Mouse (Mus musculus) natural killer cell, adult 2 months (primary cell): ENCODE measurements around the gene Heca.
"Not testable (repeated sequence)": the region's sequence is repeated elsewhere in the genome, so short reads cannot be mapped to it uniquely, and the experiment has no call there.

Source experiments
- DNase-seq, 2 experiments: peaks; one replicate each; pipeline ENCODE4 v3.0.0; 2022; ENCODE audit warnings: low spot score in 2 of 2

Gene Heca

DNA sequence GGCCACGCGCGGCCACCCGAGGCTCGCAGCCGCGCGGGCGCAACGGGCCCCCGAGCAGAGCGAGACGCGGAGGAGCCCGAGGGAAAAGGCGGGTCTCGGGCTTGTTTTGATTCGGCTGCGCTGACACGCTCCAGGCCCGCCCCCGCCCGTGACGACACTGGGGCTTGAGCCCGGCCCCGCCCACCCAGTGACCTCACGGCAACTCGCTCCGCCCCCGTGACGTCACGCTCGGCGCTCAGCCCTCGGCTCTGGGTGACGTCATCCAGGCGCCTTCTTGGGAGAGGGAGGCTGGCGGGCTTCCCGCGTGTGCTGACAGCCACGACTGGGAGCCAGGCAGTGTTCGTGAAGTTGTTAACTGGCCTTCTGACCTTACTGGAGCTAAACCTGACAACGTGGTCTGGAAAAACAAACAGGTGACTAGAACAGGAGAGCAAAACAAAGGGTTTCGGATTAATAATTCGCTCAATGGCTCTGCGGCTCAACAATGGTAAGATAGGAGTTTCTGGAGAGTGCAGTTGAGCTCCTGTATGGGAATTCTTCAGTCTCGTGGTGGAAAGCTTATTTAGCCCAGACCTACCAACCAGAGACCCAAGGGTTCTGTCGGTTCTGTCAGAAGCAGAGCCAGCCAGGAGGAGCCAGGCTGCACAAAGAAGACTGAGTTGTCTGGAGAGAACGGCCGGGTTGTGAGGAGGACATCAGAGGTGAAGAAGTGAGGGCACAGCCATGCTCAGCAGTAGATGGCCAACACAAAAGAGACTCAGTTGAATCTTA lies at the start of gene Heca:
Gene Heca, minus strand, starts transcription at position 108 of the 771 bp plus-strand sequence.
- DNase-seq = peak; percentile 85 to 89

DNA sequence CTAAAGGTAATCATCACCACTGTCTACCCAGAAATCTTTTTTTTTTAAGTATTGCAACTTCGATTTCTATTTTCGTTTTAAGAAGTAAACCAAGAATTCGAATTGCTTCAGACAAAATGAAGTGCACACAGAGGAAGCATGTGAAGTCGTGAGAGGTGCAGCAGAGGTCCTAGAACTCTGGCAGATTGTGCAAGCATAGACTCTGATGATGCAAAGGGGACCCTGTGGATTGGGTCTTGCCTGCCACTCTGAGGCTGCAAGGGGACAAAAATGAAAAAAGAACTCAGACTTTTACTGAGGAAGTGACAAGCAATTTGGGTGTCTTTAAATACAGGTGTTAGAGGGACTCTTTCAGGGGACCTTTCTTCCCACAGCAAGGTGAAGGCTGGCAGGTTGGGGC lies 42.7 kb upstream of the Heca start:
- no peak for DNase-seq

DNA sequence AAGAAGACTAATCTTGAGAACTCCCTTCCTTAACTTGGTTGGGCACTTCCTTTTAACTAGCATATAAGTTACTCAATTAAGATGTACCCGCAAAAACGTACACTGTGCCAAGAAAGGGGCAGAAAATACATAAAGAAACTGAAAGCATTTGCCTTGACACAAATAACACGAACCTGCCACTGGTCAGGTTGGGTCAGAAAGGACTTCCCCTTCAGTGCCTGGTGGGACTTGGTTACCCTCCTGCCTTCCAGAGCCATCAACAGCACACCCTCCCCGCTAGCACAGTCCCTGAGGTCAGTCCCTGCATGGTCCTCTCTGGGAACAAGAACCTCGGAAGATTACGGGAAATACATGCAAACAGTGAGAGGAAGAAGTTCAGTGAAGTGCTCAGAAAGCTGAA lies 41.3 kb upstream of the Heca start:
- peak; percentile 38 to 62 for DNase-seq

DNA sequence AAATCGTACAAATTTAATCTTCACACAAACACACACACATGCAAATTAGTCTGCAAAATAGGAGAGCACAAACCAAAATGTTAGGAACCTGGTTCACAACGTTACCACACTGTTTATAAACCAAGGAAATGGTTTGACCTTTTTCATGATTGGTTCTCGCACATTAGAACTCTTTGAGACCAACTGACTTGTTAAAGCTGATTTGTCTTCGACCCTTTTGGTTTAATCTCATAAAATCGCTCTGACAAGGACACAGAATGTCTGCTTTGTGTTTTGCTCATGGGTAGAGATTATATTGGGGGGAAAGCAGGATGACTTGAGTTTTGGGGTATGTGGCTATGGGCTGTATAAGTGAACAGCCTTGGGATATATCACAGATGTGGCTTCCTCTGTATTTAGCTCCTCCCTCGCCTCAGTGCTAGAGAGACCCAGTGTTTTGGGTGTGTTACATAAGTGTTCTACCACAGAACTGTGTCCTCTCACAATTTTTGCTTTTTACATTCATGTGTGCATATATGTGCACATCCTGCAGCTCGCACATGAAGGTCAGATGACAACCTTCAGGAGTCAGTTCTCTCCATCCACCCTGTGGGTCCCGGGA lies 40.1 kb upstream of the Heca start:
- peak; percentile 31 to 53 for DNase-seq

DNA sequence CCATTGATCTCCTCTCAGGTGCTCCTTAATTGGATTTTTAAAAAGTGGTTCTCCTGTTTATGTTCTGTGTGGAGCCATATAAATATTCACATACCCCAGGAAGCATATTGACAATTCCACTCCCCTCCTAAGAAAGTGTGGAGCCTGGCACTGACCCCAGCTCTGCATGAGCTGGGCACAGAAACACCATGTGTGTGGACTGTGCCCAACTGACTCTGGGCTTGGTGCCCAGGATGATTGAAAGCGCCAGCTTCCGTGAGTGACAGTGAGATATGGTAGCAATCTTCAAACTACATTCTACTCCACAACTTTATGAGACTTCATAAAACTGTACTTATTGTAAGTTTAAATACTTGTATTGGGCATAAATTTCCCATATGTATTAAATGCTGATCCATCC lies 35.4 kb upstream of the Heca start:
- DNase-seq = no peak

DNA sequence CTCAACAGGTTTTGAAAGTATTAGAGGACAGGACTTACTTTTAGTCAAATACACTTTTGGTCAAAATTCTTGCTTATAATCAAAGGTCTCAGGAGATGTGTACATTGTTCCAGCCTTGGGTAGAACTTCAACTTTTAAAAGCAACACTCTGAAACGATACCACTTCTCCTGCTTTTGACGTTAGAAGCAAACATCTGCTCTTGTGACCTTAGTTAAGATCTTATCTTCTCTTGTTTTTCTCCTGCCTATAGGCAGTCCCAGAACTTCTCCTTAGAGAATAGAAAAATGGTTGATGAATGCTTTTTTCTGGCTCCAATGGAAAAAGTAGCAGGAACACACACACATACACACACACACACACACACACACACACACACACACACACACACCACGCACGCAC lies 18.2 kb upstream of the Heca start:
- no peak for DNase-seq

DNA sequence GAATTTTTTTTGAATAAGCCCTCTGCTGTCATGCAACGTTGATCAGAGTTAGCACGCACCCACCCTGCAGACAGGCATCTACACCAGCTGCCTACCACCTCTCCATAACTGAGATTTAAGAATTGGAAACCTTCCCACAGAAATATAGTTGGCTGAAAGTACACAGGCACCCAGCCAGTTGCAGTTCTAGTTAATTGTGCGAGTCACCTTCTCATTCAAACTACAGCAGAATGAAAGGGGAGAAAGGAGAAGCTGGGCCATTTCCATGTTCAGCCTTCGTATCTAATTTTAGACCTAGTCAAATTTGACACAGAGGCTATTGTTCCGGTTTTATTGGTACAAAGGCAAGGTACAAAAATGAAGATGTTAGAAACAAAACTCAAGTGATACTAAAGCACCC lies 2.9 kb upstream of the Heca start:
- DNase-seq = peak in 1 of 2 experiments; percentile 16

DNA sequence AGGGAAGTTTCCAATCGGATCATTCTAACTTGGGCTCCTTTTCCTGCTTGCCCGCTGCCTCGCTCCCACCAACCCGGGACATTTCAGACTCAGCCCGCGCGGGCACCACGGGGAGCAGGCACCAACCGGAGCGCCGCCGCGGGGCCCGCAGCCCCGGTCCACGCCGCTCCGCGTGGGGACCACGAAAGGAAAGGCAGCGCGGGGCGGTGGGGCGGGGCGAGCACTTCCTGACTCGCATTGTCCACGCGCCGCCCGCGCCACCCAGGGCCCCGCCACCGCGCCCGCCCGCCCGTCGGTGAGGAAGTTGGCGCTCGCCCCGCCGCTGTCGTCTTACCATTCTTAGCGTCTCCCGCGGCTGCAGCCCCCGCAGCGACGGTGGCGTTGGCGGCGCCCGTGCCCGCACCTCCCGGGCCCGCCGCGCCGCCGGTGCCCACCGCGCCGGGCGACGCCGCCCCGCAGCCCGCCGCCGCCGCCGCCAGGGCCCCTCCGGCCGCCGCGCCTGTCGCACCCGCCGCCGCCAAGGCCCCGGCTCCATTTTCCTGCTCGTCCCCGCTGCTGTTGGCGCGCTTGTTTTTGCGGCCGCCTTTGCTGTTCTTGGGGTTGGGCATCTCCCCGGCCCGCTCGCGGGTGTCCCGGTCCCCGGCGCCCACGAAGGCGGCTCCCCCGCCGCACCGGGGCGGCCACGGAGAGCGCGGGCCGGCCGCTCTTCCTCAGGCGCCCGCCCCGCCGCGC lies 526 bp downstream of the Heca start:
- DNase-seq = peak; percentile 61 to 74

DNA sequence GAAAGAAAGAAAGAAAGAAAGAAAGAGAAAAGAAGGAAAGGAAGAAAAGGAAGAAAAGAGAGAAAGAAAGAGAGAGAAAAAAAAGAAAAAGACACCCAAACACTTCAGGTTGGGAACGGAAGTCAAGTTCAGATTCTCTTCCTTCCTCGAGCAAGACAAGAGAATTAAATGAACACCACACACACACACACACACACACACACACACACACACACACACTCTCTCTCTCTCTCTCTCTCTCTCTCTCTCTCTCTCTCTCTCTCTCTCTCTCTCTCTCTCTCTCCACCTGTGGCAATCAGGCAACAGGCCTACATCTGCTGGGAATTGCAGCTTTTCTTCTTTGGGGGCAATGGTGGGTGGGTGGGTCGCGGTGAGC lies 1.1 kb downstream of the Heca start:
- DNase-seq = peak; percentile 10 to 22

DNA sequence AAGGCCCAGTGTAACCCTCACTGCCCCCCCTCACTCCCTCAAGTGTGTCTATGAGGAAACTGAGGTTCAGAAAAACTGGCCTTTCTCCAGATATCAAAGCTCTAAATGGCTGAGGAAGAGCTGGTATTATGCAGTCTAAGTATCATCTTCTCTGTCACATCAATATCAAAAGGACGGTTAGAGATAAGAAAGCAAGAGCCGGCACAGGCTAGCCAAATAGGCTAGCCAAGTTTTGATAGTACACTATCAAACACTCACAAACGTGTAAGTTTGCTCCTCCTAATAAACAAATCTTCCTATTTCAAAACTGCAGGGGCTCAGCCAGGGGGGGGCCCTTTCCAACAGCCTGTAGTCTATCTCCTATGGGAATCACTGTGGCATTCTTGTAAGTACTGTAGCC lies 1.8 kb downstream of the Heca start:
- no peak for DNase-seq

DNA sequence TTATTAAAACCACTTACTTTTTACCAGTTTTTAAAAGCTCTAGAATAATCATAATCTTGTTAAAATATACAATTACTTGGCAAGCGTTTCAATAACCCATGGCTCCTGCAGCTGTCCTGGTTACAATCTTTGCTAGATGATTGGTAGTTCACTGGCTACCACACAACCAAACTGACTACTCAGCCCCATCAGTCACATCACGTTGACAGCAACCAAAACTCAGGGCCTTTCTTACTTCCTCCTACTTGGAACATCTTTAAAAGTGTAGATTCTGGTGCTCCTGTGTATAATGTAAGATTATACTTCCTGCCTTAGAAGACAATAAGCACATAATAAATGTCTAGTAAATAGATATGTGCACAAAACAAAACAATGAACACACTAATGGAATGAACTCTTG lies 14.2 kb downstream of the Heca start:
- no peak for DNase-seq

DNA sequence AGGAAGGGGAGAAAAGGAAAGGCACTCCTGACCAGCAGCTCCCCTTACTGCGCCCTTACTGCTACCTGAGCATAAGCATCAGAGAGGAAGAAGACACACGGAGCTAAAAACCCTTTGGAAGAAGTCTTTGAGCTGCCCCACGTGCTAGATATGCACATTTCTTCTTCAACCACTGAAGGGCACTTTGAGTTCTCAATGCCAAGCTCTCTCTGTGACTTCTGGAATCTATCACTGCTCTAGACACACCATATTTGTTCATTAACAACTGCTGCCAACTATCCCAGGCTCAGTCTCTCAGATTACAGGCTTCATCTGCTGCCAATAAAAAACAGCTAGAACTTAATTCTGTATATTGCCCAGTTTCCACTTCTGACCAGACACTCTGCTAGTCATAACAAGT lies 15.7 kb downstream of the Heca start:
- no peak for DNase-seq

DNA sequence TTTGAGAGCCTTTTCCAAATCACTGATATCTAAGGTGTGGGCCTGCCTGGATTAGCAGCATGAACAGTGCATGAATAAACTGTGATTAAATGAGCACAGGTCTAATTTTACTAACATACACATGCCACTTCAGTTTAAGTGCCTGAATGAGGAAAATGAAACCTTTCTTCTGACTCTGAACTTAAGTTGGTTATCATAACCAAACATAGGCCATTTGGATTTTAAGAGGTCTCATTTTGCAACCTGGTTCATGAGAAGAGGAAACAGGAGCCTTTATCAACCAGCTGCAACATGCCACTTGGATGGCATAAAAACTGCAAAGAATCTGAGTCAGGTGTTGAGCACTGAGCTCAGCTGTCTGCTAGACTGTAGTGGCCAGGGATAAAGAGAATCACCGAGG lies 16.7 kb downstream of the Heca start:
- DNase-seq = no peak

DNA sequence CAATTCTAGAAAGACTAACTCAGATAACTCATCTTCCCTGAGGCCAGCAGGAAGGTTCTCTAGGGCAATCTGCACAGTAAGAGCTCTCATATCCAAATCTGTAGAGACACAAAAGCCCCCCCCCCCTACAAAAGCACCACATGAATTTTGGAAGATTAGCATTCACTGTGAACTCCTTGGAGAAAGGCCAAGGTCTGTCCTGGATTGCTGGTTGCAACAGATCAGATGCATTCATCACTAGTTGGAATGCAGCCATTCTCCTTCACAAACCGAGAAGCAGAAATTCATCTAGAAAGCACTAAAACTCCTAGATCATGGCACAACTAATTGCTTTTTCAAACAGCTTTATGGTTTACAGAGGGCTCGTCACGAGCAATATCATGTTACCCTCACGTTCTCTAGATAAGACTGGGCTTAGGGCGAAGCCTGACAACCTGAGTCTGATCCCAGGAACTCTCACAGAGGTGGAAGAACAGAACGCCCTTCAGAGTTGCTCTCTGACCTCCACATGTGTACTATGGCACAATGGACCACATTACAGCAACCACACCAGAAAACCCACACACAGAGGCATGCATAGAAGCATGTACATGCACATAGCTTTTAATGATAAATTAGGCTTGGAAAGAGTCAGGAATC lies 17.3 kb downstream of the Heca start:
- no peak for DNase-seq

DNA sequence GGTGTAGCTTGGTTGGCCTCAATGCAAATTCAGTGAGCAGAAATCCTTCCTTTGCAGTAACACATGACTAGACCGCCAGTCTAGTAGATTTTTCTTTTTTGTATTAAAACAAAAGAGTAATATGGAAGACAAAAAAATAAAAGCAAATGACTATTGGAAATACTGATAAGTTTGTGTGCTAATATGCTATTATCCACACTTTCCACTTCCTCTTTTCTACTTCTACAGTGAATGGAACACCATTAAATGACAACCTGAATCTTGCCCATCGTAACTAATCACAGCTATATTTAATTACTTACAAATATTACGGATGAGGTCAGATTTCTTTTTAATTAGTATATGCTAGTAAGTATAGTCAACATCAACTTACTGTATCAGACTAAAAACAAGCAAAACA lies 22.7 kb downstream of the Heca start:
- no peak for DNase-seq

DNA sequence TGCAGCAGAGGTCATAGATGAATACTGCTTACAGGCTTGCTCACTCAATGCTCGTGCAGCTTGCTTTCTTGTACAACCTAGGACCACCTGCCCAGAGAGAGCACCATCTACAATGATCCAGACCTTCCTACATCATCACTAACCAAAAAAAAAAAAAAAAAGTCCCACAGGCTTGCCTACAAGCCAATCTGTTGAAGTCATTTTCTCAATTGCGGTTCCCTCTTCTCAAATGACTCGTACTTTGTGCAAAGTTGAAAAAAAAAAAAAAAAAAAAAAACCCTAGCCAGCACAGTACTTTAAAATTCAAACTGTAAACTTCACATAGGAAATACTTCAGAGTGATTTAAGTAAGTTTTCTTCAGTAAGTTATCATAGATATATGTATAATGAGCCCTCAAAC lies 23.7 kb downstream of the Heca start:
- no peak for DNase-seq

DNA sequence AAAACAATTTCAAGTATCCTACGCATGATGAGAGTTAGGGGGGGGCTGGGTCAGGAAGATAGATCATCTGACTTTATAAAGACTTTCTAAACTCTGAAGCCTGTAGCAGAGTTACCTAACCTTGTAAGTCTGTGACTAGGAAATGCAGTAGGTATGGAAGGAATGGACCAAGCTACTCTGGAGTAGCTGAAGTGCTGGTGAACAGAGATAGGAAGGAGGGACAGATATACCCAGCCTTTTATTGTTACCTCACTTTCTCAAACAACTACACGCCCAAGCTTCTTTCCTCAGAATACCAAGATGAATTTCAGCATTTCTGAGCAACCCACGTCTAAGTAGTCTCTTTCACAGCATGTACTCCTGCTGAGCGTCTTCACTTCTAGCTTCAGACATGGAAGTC lies 26.5 kb downstream of the Heca start:
- DNase-seq = no peak

DNA sequence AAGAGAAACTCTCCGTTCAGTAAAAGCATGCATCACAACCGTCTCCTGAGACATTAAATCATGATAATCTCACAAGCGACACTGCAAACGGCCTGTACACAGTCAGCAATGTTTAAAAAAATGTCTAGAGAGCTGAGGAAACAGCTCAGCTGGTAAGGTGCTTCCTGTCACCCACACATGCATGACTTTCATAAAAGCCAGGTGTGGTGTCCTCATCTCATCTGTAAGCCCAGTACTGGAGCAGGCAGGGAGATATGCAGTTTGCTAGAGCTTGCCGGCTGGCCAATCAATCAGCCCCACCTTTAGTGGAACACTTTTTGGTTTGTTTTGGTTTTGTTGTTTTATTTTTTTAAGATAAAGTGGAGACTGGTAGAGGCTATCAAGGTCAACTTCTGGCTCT lies 27.9 kb downstream of the Heca start:
- DNase-seq = peak; percentile 1 to 12

DNA sequence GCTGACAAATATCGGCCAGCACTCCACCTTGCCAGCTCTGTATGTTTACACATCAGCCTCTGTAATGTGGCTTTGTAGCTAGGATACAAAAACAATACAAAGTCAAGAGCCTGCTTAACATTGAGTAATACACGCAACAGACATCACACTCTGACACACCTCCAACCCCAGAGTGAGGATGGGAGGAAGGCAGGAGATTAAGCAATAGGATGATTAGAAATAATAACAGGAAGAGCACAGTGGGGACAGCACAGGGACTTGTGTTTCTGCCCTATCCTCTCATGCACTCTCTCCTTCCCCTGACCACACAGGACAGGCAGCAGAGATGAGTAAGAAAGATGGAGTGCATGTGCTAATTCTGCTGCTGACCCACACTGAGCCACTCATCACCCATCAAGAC lies 28.8 kb downstream of the Heca start:
- DNase-seq = no peak

DNA sequence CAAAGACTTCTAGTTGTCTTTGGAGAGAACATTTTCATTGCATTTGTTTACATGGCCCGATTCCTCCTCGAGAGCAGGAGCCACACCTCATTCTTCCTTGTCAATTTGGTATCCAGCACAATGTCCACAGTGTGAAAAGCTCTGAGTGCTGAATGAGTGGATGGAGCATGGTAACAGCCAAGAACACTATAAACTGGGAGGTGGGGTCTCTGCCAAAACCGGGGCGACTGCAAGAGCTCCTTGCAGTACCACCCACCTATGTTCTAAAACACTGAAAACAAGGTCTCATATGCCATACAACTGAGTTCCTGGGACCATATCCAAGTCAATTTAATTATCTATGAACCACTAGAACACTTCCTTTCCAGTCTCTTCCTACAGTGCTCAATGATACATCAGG lies 39.1 kb downstream of the Heca start:
- DNase-seq = no peak

DNA sequence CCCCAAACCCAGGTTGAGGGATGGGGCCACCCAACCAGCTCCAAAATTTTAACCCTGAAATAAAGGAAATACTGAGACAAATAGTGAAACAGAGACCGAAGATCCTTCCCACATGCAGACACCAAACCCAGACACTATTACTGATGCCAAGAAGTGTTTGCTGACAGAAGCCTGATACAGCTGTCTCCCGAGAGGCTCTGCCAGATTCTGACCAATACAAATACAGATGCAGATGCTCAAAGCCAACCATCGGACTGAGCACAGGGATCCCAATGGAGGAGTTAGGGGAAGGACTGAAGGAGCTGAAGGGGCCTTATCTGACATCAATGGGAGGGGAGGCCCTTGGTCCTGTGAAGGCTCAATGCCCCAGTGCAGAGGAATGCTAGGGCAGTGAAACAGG lies 41.5 kb downstream of the Heca start:
- DNase-seq = not testable (repeated sequence)

DNA sequence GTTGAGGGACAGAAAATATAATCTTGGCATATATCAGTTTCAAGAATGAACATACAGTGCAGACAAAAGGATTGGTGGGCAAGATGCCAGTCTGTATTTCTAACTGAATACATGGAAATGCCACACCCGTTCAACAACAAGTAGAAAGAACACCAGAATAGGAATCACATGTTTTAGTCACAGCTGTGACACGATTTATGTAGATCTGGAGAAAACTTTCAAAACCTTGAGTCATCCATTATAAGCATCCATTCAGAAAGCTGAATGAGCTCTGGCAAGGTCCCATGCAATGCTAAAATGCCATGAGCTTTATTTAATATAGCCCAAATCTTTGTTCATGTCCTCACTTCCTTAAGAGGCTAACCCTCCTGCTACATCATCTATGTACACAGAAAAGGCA lies 44.4 kb downstream of the Heca start:
- DNase-seq = no peak

DNA sequence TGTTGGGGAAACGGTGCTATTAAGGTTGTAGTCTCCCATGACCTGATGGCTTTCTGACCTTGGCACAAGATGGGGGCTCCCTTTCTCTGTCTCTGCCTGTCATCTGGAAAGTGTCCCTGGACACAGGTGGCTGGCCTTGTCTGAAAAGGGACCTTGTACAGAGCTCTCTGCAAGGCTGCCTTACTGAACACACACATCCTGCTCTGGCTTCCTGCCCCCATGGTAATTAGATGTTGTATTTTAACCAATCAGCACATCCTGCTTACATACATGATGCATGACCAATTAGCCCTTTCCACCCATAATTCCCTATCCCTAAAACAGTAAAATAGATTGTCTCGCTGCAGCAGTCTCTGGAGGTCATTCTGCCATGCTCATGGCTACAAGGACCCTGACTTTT lies 67.1 kb downstream of the Heca start:
- no peak for DNase-seq
